8 mouse cellular contexts compared by ENCODE assay signal in genomic region chr8:119862749-119863148, GRCm38 (mm10). TPM values are rescaled to one million over a fixed set of nuclear protein-coding genes. Genes with fewer than 3 reads are reported as not detected.
DNase-seq lines count a peak whose midpoint lies in the region; ATAC-seq and TF ChIP-seq lines count a peak whose summit lies in the region.

No protein-coding gene starts in this region.

- H3K36me3 ChIP-seq in kidney, embryonic 14.5 days (ENCODE audit: control insufficient read depth, insufficient read depth, low read length) = no peaks in the 10 kb centered on the region
- no peaks in the 10 kb centered on the region for H3K36me3 ChIP-seq in hindbrain, embryonic 13.5 days
- no peaks in the 10 kb centered on the region for H3K36me3 ChIP-seq in midbrain, embryonic 15.5 days (replicated peaks)

- peak overlapping the region; percentile 79 for H3K4me3 ChIP-seq in kidney, embryonic 14.5 days (ENCODE audit: low read length)
- peak overlapping the region; percentile 79 for H3K4me3 ChIP-seq in bone marrow, adult 2 months (replicated peaks; ENCODE audit: control insufficient read depth, low read depth, low read length)
- H3K4me3 ChIP-seq in hindbrain, embryonic 13.5 days = peak overlapping the region; percentile 76
- H3K4me3 ChIP-seq in midbrain, embryonic 15.5 days = peak overlapping the region; percentile 82

- H3K4me2 ChIP-seq in kidney, embryonic 14.5 days (replicated peaks; ENCODE audit: low read depth, low read length) = peak overlapping the region; percentile 69
- H3K4me2 ChIP-seq in hindbrain, embryonic 13.5 days = peak overlapping the region; percentile 87
- peak overlapping the region; percentile 88 for H3K4me2 ChIP-seq in midbrain, embryonic 15.5 days

- no peak for TF ChIP-seq CTCF in bone marrow, adult 2 months (IDR thresholded peaks at IDR 0.05; ENCODE audit: control insufficient read depth, insufficient read depth, low read length)

- no peak for DNase-seq in kidney, adult 8-10 months
- DNase-seq in spleen, postnatal 4 days (ENCODE audit: low spot score in 2 of 2) = no peak
- no peak for DNase-seq in gastrocnemius, postnatal 25 days

- WGBS in kidney, embryonic 14.5 days = 17% methylated on average over 6 of the region's 6 CpGs
- WGBS in bone marrow, adult 2 months = 35% methylated on average over 6 of the region's 6 CpGs
- WGBS in hindbrain, embryonic 13.5 days = 6% methylated on average over 6 of the region's 6 CpGs
- WGBS in midbrain, embryonic 15.5 days = 10% methylated on average over 6 of the region's 6 CpGs

- no peak for ATAC-seq in kidney, embryonic 14.5 days (ENCODE audit: low FRiP score, low TSS enrichment)
- ATAC-seq in hindbrain, embryonic 13.5 days (ENCODE audit: low FRiP score) = no peak
- ATAC-seq in midbrain, embryonic 15.5 days (replicated peaks) = no peak; the same call in 1 of the 2 replicates
- ATAC-seq in erythroid progenitor cell, adult 5-6 weeks (replicated peaks; ENCODE audit: low FRiP score, poor library complexity, severe bottlenecking) = no peak

- TF ChIP-seq POLR2A in bone marrow, adult 2 months (IDR thresholded peaks at IDR 0.05; ENCODE audit: borderline replicate concordance, control insufficient read depth, low read depth, low read length) = no peak

- peaks cover 9% of the 10 kb centered on the region; the same call in 1 of the 2 replicates for H3K4me1 ChIP-seq in kidney, embryonic 14.5 days (ENCODE audit: control insufficient read depth, insufficient read depth, low read length)
- H3K4me1 ChIP-seq in bone marrow, adult 2 months (ENCODE audit: control insufficient read depth, insufficient read depth, low read length) = peaks cover 2% of the 10 kb centered on the region; the same call in 1 of the 2 replicates
- H3K4me1 ChIP-seq in hindbrain, embryonic 13.5 days (replicated peaks) = peaks cover 15% of the 10 kb centered on the region
- peaks cover 9% of the 10 kb centered on the region for H3K4me1 ChIP-seq in midbrain, embryonic 15.5 days

- no peaks in the 10 kb centered on the region for H3K9me3 ChIP-seq in kidney, embryonic 14.5 days (ENCODE audit: control insufficient read depth, low read length)
- no peaks in the 10 kb centered on the region for H3K9me3 ChIP-seq in hindbrain, embryonic 13.5 days
- no peaks in the 10 kb centered on the region for H3K9me3 ChIP-seq in midbrain, embryonic 15.5 days

- H3K9ac ChIP-seq in kidney, embryonic 14.5 days (ENCODE audit: low read depth, low read length) = peak overlapping the region; percentile 86
- H3K9ac ChIP-seq in hindbrain, embryonic 13.5 days = peak overlapping the region; percentile 88
- peak overlapping the region; percentile 81 for H3K9ac ChIP-seq in midbrain, embryonic 15.5 days

- 0 out of 2 replicates have a peak, but pooled peaks cover 10% of the 10 kb centered on the region for H3K27me3 ChIP-seq in kidney, embryonic 14.5 days (ENCODE audit: control insufficient read depth, insufficient read depth, low read length)
- peaks cover 4% of the 10 kb centered on the region; the same call in 1 of the 2 replicates for H3K27me3 ChIP-seq in hindbrain, embryonic 13.5 days
- H3K27me3 ChIP-seq in midbrain, embryonic 15.5 days (replicated peaks) = no peaks in the 10 kb centered on the region

- no peak overlapping the region for H3K27ac ChIP-seq in kidney, embryonic 14.5 days (ENCODE audit: low read depth, low read length)
- no peak overlapping the region for H3K27ac ChIP-seq in bone marrow, adult 2 months (ENCODE audit: control insufficient read depth, insufficient read depth, low read depth, low read length, poor library complexity)
- H3K27ac ChIP-seq in hindbrain, embryonic 13.5 days = peak overlapping the region; percentile 55; the same call in 1 of the 2 replicates
- no peak overlapping the region for H3K27ac ChIP-seq in midbrain, embryonic 15.5 days

RNA-seq across cellular contexts. Expression of gene Klhl36, which starts 0.7 kb away (rescaled TPM):
- polyA plus RNA-seq in kidney, embryonic 14.5 days (2014; fragmentation: Nextera tagmentation; extraction: Ambion mirVana) = 13.3 and 13.8 TPM in 2 replicates
- 2.8 and 4.8 TPM in 2 replicates for polyA plus RNA-seq in bone marrow, adult 2 months (2011; ENCODE audit: insufficient read depth, insufficient read length, low replicate concordance, missing spikeins)
- polyA plus RNA-seq in hindbrain, embryonic 13.5 days (2015; fragmentation: Nextera tagmentation; extraction: Ambion mirVana) = 14.6 and 14.8 TPM in 2 replicates
- 18.3 and 20.2 TPM in 2 replicates for polyA plus RNA-seq in midbrain, embryonic 15.5 days (2015; fragmentation: Nextera tagmentation; extraction: Ambion mirVana)
- total RNA-seq in gastrocnemius, postnatal 25 days (2021) = 1 to 10 TPM; 1.3 to 1.4 TPM
- total RNA-seq in erythroid progenitor cell, adult 5-6 weeks (2015; ENCODE audit: low replicate concordance) = 1.1 TPM in 1 of 2 replicates, not detected in the other
- 1.8 and 2.3 TPM in 2 replicates for total RNA-seq in erythroid progenitor cell, adult 5-6 weeks (2017; ENCODE audit: low replicate concordance)

RNA-seq across cellular contexts. Expression of gene Cotl1, which starts 22.4 kb away (rescaled TPM):
- 239 and 329 TPM in 2 replicates for polyA plus RNA-seq in kidney, embryonic 14.5 days (2014; fragmentation: Nextera tagmentation; extraction: Ambion mirVana)
- polyA plus RNA-seq in bone marrow, adult 2 months (2011; ENCODE audit: insufficient read depth, insufficient read length, low replicate concordance, missing spikeins) = 90.1 and 247 TPM in 2 replicates
- polyA plus RNA-seq in hindbrain, embryonic 13.5 days (2015; fragmentation: Nextera tagmentation; extraction: Ambion mirVana) = 98.1 and 106 TPM in 2 replicates
- 123 and 134 TPM in 2 replicates for polyA plus RNA-seq in midbrain, embryonic 15.5 days (2015; fragmentation: Nextera tagmentation; extraction: Ambion mirVana)
- 10 to 100 TPM in 1 of 2 experiments, 1 to 10 TPM in 1; 6.5 to 11.3 TPM for total RNA-seq in gastrocnemius, postnatal 25 days (2021)
- total RNA-seq in erythroid progenitor cell, adult 5-6 weeks (2015; ENCODE audit: low replicate concordance) = 17.2 and 53.0 TPM in 2 replicates
- total RNA-seq in erythroid progenitor cell, adult 5-6 weeks (2017; ENCODE audit: low replicate concordance) = 60.7 and 71.3 TPM in 2 replicates

RNA-seq across cellular contexts. Expression of gene Usp10, which starts 47.4 kb away (rescaled TPM):
- 91.9 and 156 TPM in 2 replicates for polyA plus RNA-seq in kidney, embryonic 14.5 days (2014; fragmentation: Nextera tagmentation; extraction: Ambion mirVana)
- 85.2 and 133 TPM in 2 replicates for polyA plus RNA-seq in bone marrow, adult 2 months (2011; ENCODE audit: insufficient read depth, insufficient read length, low replicate concordance, missing spikeins)
- polyA plus RNA-seq in hindbrain, embryonic 13.5 days (2015; fragmentation: Nextera tagmentation; extraction: Ambion mirVana) = 123 and 126 TPM in 2 replicates
- polyA plus RNA-seq in midbrain, embryonic 15.5 days (2015; fragmentation: Nextera tagmentation; extraction: Ambion mirVana) = 151 and 155 TPM in 2 replicates
- total RNA-seq in gastrocnemius, postnatal 25 days (2021) = 10 to 100 TPM; 42.2 to 50.1 TPM
- 47.8 and 119 TPM in 2 replicates for total RNA-seq in erythroid progenitor cell, adult 5-6 weeks (2015; ENCODE audit: low replicate concordance)
- total RNA-seq in erythroid progenitor cell, adult 5-6 weeks (2017; ENCODE audit: low replicate concordance) = 77.7 and 112 TPM in 2 replicates

RNA-seq across cellular contexts. Expression of gene Gm20388, which starts 47.9 kb away (rescaled TPM):
- 5.7 TPM in 1 of 2 replicates, not detected in the other for polyA plus RNA-seq in kidney, embryonic 14.5 days (2014; fragmentation: Nextera tagmentation; extraction: Ambion mirVana)
- 3.5 and 10.6 TPM in 2 replicates for polyA plus RNA-seq in bone marrow, adult 2 months (2011; ENCODE audit: insufficient read depth, insufficient read length, low replicate concordance, missing spikeins)
- 1.9 and 4.1 TPM in 2 replicates for polyA plus RNA-seq in hindbrain, embryonic 13.5 days (2015; fragmentation: Nextera tagmentation; extraction: Ambion mirVana)
- 5.6 TPM in 1 of 2 replicates, not detected in the other for polyA plus RNA-seq in midbrain, embryonic 15.5 days (2015; fragmentation: Nextera tagmentation; extraction: Ambion mirVana)
- total RNA-seq in gastrocnemius, postnatal 25 days (2021) = 1 to 10 TPM in 1 of 2 experiments, not detected in 1; 6.7 TPM
- total RNA-seq in erythroid progenitor cell, adult 5-6 weeks (2015; ENCODE audit: low replicate concordance) = 4.2 and 5.0 TPM in 2 replicates
- total RNA-seq in erythroid progenitor cell, adult 5-6 weeks (2017; ENCODE audit: low replicate concordance) = 7.4 TPM in 1 of 2 replicates, not detected in the other
